Mouse (Mus musculus) fibroblast of lung, adult 2 months (primary cell): Measurements from ENCODE around the gene Scai.
"Not testable (repeated sequence)": the region's sequence is repeated elsewhere in the genome, so short reads cannot be mapped to it uniquely, and the experiment has no call there.

ENCODE experiments used
- DNase-seq: peaks from one replicate; pipeline ENCODE4 v3.0.0-alpha.2; 2011; ENCODE audit warnings: low read depth

The Scai gene

GRCm38 (mm10) chr2:39129526-39130326 lies 60.8 kb downstream of the Scai start:
- DNase-seq: no peak

- no peak for DNase-seq
Measured at GRCm38 (mm10) chr2:39124167-39124566, 66.4 kb downstream of the Scai start.

DNA sequence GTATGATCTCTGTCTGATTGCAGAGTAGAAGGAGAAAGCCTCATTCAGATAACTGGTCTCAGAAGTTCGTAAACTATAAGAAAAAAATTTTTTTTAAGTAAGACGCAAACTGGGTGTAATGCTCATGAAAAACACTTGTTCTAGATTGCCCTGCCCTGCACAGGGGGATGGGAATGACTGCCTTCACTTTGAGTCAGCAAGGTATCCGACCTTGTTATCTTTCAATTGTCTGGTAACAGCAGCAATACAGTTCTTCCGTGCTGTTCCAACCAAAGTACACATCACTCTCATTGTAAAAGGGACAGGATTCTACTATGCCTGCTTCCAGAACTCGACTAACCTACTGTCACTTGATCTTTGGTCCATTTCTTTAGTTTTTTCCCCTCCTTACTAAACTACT lies 69.4 kb downstream of the Scai start:
- no peak for DNase-seq

GRCm38 (mm10) chr2:39116583-39116982 lies 74.0 kb downstream of the Scai start:
- DNase-seq: no peak

DNA sequence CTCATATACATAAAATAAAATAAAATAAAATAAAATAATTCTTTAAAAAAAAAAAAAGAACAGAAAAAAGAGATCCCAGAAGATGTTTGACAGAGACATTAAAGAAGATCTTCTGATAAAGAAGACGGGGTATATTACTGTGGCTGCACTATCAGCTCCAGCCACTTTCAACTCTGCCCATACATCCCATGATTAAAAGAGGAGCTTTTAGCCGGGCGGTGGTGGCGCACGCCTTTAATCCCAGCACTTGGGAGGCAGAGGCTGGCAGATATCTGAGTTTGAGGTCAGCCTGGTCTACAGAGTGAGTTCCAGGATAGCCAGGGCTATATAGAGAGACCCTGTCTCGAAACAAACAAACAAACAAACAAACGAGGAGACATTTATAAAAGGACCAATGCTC lies 76.4 kb downstream of the Scai start:
- no peak for DNase-seq

- DNase-seq: no peak
Measured at GRCm38 (mm10) chr2:39110514-39110913, 80.0 kb downstream of the Scai start.

GRCm38 (mm10) chr2:39109712-39110111 lies 80.8 kb downstream of the Scai start:
- DNase-seq: not testable (repeated sequence)

DNA sequence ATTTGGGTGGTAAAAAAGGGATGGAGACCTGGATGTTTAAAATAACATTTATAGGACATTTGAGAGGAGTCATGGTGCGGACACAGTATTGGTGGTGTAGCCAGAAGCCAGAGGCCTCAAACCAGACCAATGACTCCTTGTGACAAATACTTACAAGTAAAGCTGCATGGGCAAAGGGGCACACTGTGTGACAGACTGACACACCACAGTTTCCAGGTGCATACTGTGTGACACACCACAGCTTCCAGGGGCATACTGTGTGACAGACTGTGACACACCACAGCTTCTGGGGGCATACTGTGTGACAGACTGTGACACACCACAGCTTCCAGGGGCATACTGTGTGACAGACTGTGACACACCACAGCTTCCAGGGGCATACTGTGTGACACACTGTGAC lies 90.6 kb downstream of the Scai start:
- DNase-seq: not testable (repeated sequence)

GRCm38 (mm10) chr2:39097993-39098392 lies 92.5 kb downstream of the Scai start:
- DNase-seq: no peak

DNA sequence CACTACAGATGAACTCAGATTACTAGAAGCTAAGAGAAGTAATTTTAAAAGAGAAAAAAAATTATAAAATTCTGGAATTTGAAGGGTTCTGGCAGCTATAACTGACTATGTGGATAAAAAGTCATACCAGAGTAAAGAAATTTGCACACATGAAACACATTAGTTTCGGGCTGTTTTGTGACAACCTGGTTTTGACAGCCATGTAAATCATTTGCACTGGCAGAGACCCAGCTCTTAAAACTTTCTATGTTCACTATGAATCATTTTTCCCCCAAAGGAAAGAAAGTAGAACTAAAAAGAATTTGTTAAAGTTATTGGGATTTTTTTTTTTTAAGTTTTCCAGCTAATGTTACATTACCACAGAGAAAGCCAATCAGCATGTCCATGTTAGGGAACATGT lies 98.6 kb downstream of the Scai start:
- DNase-seq: peak; percentile 5

DNA sequence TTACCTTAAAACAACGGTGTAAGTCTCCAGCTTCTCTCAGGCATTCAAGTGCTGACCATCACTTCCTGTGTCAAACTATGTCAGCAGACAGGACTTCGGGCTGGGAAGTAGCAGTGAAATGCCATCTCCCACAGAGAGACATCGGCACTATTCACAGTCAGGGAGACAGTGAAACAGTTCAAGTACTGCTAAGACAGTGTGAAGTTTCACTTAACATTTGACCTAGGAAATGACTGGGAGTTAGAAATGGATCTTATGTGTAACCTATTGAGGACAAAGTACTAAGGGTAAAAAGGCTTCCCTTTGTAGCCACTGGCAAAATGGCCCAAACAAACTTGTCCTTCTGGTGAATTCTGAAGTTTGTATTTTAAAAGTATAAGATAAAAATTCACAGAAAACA lies 107.8 kb downstream of the Scai start:
- no peak for DNase-seq

- DNase-seq: no peak
Measured at GRCm38 (mm10) chr2:39070666-39071065, 119.9 kb downstream of the Scai start.

- DNase-seq: no peak
Measured at GRCm38 (mm10) chr2:39069096-39069495, 121.4 kb downstream of the Scai start.

GRCm38 (mm10) chr2:39065400-39065987 lies 125.0 kb downstream of the Scai start, which contains the start of gene Golga1:
TSS of gene Golga1 (minus strand) at chr2:39065541.
- DNase-seq: peak; percentile 73

DNA sequence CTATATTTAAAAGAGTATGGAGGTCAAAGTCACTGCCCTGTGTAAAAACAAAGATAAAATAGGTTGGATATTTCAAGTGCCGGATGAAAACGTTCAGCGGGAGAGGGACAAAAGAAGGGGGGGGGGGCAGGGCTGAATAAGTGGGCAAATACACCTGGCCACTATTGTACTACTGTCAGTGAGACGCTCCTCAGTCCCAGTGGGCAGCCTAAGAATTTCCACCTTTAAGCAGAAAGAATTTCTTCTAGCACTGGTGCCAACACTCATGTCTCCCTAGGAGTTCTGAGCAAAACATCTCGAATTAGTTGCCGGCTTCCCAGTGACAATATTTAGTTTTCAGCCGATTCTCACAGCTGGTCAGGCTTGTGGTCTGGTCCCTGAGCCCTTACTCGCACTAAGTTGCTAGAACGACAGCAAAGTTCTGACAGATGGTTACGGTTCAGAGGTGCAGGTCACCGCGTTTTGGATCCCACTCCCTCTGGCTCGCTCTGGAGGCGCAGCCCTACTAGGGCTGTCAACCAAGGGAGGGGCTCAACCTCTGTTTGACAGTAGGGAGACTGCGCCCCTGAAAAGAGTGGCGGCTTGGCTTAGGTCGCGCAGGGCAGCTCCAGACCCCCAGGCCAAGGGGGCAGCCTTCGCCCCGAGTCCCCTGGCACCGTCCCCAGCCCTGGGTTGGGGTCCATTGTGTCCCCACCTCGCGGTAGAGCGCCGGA lies 125.7 kb downstream of the Scai start:
- DNase-seq: no peak

- no peak for DNase-seq
Measured at GRCm38 (mm10) chr2:39048515-39048914, 142.0 kb downstream of the Scai start.

- DNase-seq: no peak
Measured at GRCm38 (mm10) chr2:39040215-39040614, 150.3 kb downstream of the Scai start.

- DNase-seq: no peak
Measured at GRCm38 (mm10) chr2:39031611-39032010, 158.9 kb downstream of the Scai start.

DNA sequence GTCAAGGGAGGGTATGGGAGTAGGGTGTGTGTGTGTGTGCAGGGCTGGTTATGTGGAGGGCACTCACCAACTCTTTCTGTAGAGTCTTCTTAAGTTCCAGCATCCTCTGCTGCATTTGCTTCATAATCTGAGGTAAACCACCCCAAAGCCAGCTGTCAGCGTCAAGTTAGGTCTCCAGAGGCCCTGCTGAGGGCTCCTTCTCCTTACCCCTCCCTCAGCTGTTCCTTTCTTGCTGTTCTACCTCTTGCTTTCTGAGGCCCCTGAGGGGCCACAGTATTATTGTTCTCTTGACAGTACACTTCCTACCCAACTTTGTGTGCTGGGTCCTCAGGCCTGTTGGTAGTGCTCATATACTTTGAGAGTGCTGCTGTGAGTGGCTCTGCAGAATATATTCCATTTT lies 170.5 kb downstream of the Scai start:
- DNase-seq: no peak

- no peak for DNase-seq
Measured at GRCm38 (mm10) chr2:39016581-39016980, 174.0 kb downstream of the Scai start.
